In the genomic region with DNA sequence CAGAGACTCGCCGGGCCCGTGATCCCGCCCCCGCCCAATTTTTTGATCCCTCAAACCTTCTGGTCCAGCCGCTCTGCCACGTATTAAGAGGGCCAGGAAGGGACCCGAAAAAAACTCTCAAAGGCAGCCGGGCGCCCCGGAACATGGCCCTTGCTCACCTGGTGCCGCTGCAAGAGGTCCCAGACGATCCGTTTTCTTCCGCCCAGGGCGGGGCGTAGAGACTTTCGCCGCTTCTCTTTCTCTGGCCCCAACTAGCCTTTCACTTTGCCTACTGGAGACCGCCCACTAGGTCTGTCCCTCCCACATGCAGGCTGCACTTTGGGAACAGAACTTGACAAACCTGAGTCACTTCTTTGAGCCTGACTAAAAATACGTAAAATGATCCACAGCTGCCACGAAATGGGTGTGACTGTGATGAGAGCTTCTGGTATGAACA, we compare ENCODE assay signal across 8 mouse cellular contexts. TPM values are rescaled to one million over a fixed set of nuclear protein-coding genes. Genes with fewer than 3 reads are reported as not detected.
DNase-seq lines count a peak whose midpoint lies in the region; ATAC-seq and TF ChIP-seq lines count a peak whose summit lies in the region.

No protein-coding gene starts in this region.

- TF ChIP-seq POLR2A in spleen, adult 2 months (IDR thresholded peaks at IDR 0.05; ENCODE audit: low read depth, low read length): no peak

- WGBS in forebrain, postnatal 0 days: 6% methylated on average over 22 of the region's 22 CpGs
- 3% methylated on average over 22 of the region's 22 CpGs for WGBS in hindbrain, embryonic 12.5 days
- WGBS in limb, embryonic 12.5 days: 3% methylated on average over 22 of the region's 22 CpGs
- WGBS in midbrain, embryonic 12.5 days: 3% methylated on average over 22 of the region's 22 CpGs
- 1% methylated on average over 22 of the region's 22 CpGs for WGBS in spleen, adult 2 months

- peak; percentile 71 for DNase-seq in G1E (ENCODE audit: low spot score)
- DNase-seq in brain, adult 2 months (ENCODE audit: low read depth, low spot score): peak; percentile 84
- DNase-seq in forebrain, postnatal 0 days: no peak
- DNase-seq in spleen, adult 2 months (ENCODE audit: low read depth in 1 of 2, low spot score in 2 of 2): peak; percentile 39 to 78
- DNase-seq in cerebellum, adult 11-12 months: no peak

- H3K4me1 ChIP-seq in G1E (ENCODE audit: insufficient read depth, low read depth, low read length): peaks cover 70% of the 10 kb centered on the region
- H3K4me1 ChIP-seq in forebrain, postnatal 0 days (ENCODE audit: insufficient read depth): peaks cover 8% of the 10 kb centered on the region; the same call in 1 of the 2 replicates
- peaks cover 18% of the 10 kb centered on the region for H3K4me1 ChIP-seq in hindbrain, embryonic 12.5 days
- H3K4me1 ChIP-seq in limb, embryonic 12.5 days (replicated peaks): peaks cover 25% of the 10 kb centered on the region
- H3K4me1 ChIP-seq in midbrain, embryonic 12.5 days: peaks cover 22% of the 10 kb centered on the region
- peaks cover 11% of the 10 kb centered on the region; the same call in 1 of the 2 replicates for H3K4me1 ChIP-seq in spleen, adult 2 months (ENCODE audit: control insufficient read depth, insufficient read depth, insufficient read length)

- no peak for TF ChIP-seq CTCF in G1E (IDR thresholded peaks at IDR 0.05; ENCODE audit: low read depth, low read length)
- no peak for TF ChIP-seq CTCF in forebrain, postnatal 0 days (IDR thresholded peaks at IDR 0.05; ENCODE audit: low read depth)
- no peak for TF ChIP-seq CTCF in spleen, adult 2 months (IDR thresholded peaks at IDR 0.05; ENCODE audit: extremely low read depth, insufficient read depth, insufficient read length, insufficient replicate concordance)

- H3K36me3 ChIP-seq in G1E (replicated peaks): peaks cover 37% of the 10 kb centered on the region
- H3K36me3 ChIP-seq in forebrain, postnatal 0 days (ENCODE audit: insufficient read depth): 0 out of 2 replicates have a peak, but pooled peaks cover 3% of the 10 kb centered on the region
- H3K36me3 ChIP-seq in hindbrain, embryonic 12.5 days: peaks cover 21% of the 10 kb centered on the region
- peaks cover 28% of the 10 kb centered on the region for H3K36me3 ChIP-seq in limb, embryonic 12.5 days
- H3K36me3 ChIP-seq in midbrain, embryonic 12.5 days: peaks cover 11% of the 10 kb centered on the region; the same call in 1 of the 2 replicates
- H3K36me3 ChIP-seq in spleen, adult 2 months (ENCODE audit: control insufficient read depth, insufficient read depth, low read length): peaks cover 15% of the 10 kb centered on the region

- ATAC-seq in G1E (ENCODE audit: extremely low read depth, insufficient number of reproducible peaks, low FRiP score, poor library complexity, severe bottlenecking): peak; percentile 72
- ATAC-seq in forebrain, postnatal 0 days: no peak
- ATAC-seq in hindbrain, embryonic 12.5 days (ENCODE audit: low FRiP score): no peak
- no peak for ATAC-seq in limb, embryonic 12.5 days (ENCODE audit: insufficient number of reproducible peaks, insufficient read depth, low FRiP score, low TSS enrichment, low read depth)
- ATAC-seq in midbrain, embryonic 12.5 days (ENCODE audit: low FRiP score, low read depth): no peak

- peak overlapping the region; percentile 37; the same call in 1 of the 2 replicates for H3K9ac ChIP-seq in forebrain, postnatal 0 days
- H3K9ac ChIP-seq in hindbrain, embryonic 12.5 days: peak overlapping the region; percentile 54
- peak overlapping the region; percentile 70 for H3K9ac ChIP-seq in limb, embryonic 12.5 days (replicated peaks)
- peak overlapping the region; percentile 35 for H3K9ac ChIP-seq in midbrain, embryonic 12.5 days (replicated peaks)

- peak overlapping the region; percentile 72 for H3K4me3 ChIP-seq in G1E (ENCODE audit: low read depth, low read length)
- peak overlapping the region; percentile 31 for H3K4me3 ChIP-seq in forebrain, postnatal 0 days (ENCODE audit: low read depth, low read length)
- peak overlapping the region; percentile 30 for H3K4me3 ChIP-seq in hindbrain, embryonic 12.5 days
- peak overlapping the region; percentile 45 for H3K4me3 ChIP-seq in limb, embryonic 12.5 days (replicated peaks)
- peak overlapping the region; percentile 19 for H3K4me3 ChIP-seq in midbrain, embryonic 12.5 days
- H3K4me3 ChIP-seq in spleen, adult 2 months (ENCODE audit: extremely low read depth, insufficient read depth, insufficient read length): peak overlapping the region; percentile 60

- H3K4me2 ChIP-seq in forebrain, postnatal 0 days (ENCODE audit: low read depth): peak overlapping the region; percentile 57
- peak overlapping the region; percentile 53 for H3K4me2 ChIP-seq in hindbrain, embryonic 12.5 days (replicated peaks)
- peak overlapping the region; percentile 72 for H3K4me2 ChIP-seq in limb, embryonic 12.5 days
- peak overlapping the region; percentile 48 for H3K4me2 ChIP-seq in midbrain, embryonic 12.5 days (replicated peaks)

- peak overlapping the region; percentile 4; the same call in 1 of the 2 replicates for H3K27ac ChIP-seq in forebrain, postnatal 0 days (ENCODE audit: low read depth, low read length)
- no peak overlapping the region; the same call in 1 of the 2 replicates for H3K27ac ChIP-seq in hindbrain, embryonic 12.5 days
- peak overlapping the region; percentile 62 for H3K27ac ChIP-seq in limb, embryonic 12.5 days
- H3K27ac ChIP-seq in midbrain, embryonic 12.5 days (replicated peaks): no peak overlapping the region
- peak overlapping the region; percentile 53 for H3K27ac ChIP-seq in spleen, adult 2 months (ENCODE audit: insufficient read depth, low read length)

- H3K27me3 ChIP-seq in G1E (ENCODE audit: insufficient read depth, low read length): peaks cover 4% of the 10 kb centered on the region; the same call in 1 of the 2 replicates
- no peaks in the 10 kb centered on the region for H3K27me3 ChIP-seq in forebrain, postnatal 0 days (ENCODE audit: insufficient read depth, low read length)
- no peaks in the 10 kb centered on the region for H3K27me3 ChIP-seq in hindbrain, embryonic 12.5 days
- H3K27me3 ChIP-seq in limb, embryonic 12.5 days: no peaks in the 10 kb centered on the region
- H3K27me3 ChIP-seq in midbrain, embryonic 12.5 days: no peaks in the 10 kb centered on the region
- H3K27me3 ChIP-seq in spleen, adult 2 months (ENCODE audit: control insufficient read depth, insufficient read depth, low read length): no peaks in the 10 kb centered on the region

- no peaks in the 10 kb centered on the region for H3K9me3 ChIP-seq in G1E (replicated peaks)
- H3K9me3 ChIP-seq in forebrain, postnatal 0 days (ENCODE audit: low read length): no peaks in the 10 kb centered on the region
- H3K9me3 ChIP-seq in hindbrain, embryonic 12.5 days (replicated peaks): no peaks in the 10 kb centered on the region
- H3K9me3 ChIP-seq in limb, embryonic 12.5 days: no peaks in the 10 kb centered on the region
- no peaks in the 10 kb centered on the region for H3K9me3 ChIP-seq in midbrain, embryonic 12.5 days

RNA-seq across cellular contexts. Expression of a gene that starts 4.1 kb away (rescaled TPM):
- total RNA-seq in G1E (2014; fragmentation: Nextera tagmentation) (14.7 and 16.3 TPM in 2 replicates), G1E (2017) (40.6 and 51.8 TPM in 2 replicates)
- 3.0 and 12.6 TPM in 2 replicates for polyA plus RNA-seq in G1E (2012)
- total RNA-seq in forebrain, postnatal 0 days (2014; rRNA removed): 41.6 and 41.9 TPM in 2 replicates
- 43.1 and 45.4 TPM in 2 replicates for polyA plus RNA-seq in forebrain, postnatal 0 days (2015; fragmentation: Nextera tagmentation; extraction: Ambion mirVana)
- polyA plus RNA-seq in hindbrain, embryonic 12.5 days (2016; fragmentation: Nextera tagmentation; extraction: Ambion mirVana): 61.0 and 61.9 TPM in 2 replicates
- polyA plus RNA-seq in limb, embryonic 12.5 days (2016; fragmentation: Nextera tagmentation; extraction: Ambion mirVana): 88.5 and 91.5 TPM in 2 replicates
- 47.4 and 54.9 TPM in 2 replicates for polyA plus RNA-seq in midbrain, embryonic 12.5 days (2016; fragmentation: Nextera tagmentation; extraction: Ambion mirVana)
- polyA plus RNA-seq in spleen, adult 2 months (2012; rRNA removed): 90.8 and 113 TPM in 2 replicates

RNA-seq across cellular contexts. Expression of a gene that starts 25.3 kb away (rescaled TPM):
- total RNA-seq in G1E (2014; fragmentation: Nextera tagmentation) (30.3 and 32.7 TPM in 2 replicates), G1E (2017) (29.3 and 31.5 TPM in 2 replicates)
- 31.1 and 38.9 TPM in 2 replicates for polyA plus RNA-seq in G1E (2012)
- 103 and 149 TPM in 2 replicates for total RNA-seq in forebrain, postnatal 0 days (2014; rRNA removed)
- 198 and 199 TPM in 2 replicates for polyA plus RNA-seq in forebrain, postnatal 0 days (2015; fragmentation: Nextera tagmentation; extraction: Ambion mirVana)
- 95.1 and 103 TPM in 2 replicates for polyA plus RNA-seq in hindbrain, embryonic 12.5 days (2016; fragmentation: Nextera tagmentation; extraction: Ambion mirVana)
- polyA plus RNA-seq in limb, embryonic 12.5 days (2016; fragmentation: Nextera tagmentation; extraction: Ambion mirVana): 95.3 and 98.1 TPM in 2 replicates
- polyA plus RNA-seq in midbrain, embryonic 12.5 days (2016; fragmentation: Nextera tagmentation; extraction: Ambion mirVana): 93.4 and 96.4 TPM in 2 replicates
- polyA plus RNA-seq in spleen, adult 2 months (2012; rRNA removed): 29.0 and 33.2 TPM in 2 replicates

RNA-seq across cellular contexts. Expression of a gene that starts 25.4 kb away (rescaled TPM):
- 2.3 and 2.8 TPM in 2 replicates for total RNA-seq in G1E (2014; fragmentation: Nextera tagmentation)
- 1.3 and 2.7 TPM in 2 replicates for total RNA-seq in G1E (2017)
- polyA plus RNA-seq in G1E (2012): 3.3 and 4.0 TPM in 2 replicates
- total RNA-seq in forebrain, postnatal 0 days (2014; rRNA removed): 11.1 and 11.7 TPM in 2 replicates
- polyA plus RNA-seq in forebrain, postnatal 0 days (2015; fragmentation: Nextera tagmentation; extraction: Ambion mirVana): 10.2 and 10.7 TPM in 2 replicates
- polyA plus RNA-seq in hindbrain, embryonic 12.5 days (2016; fragmentation: Nextera tagmentation; extraction: Ambion mirVana): 10.8 and 12.2 TPM in 2 replicates
- polyA plus RNA-seq in limb, embryonic 12.5 days (2016; fragmentation: Nextera tagmentation; extraction: Ambion mirVana): 17.0 and 19.0 TPM in 2 replicates
- 13.1 and 14.4 TPM in 2 replicates for polyA plus RNA-seq in midbrain, embryonic 12.5 days (2016; fragmentation: Nextera tagmentation; extraction: Ambion mirVana)
- 5.2 and 5.5 TPM in 2 replicates for polyA plus RNA-seq in spleen, adult 2 months (2012; rRNA removed)

RNA-seq across cellular contexts. Expression of a gene that starts 45.3 kb away (rescaled TPM):
- total RNA-seq in G1E (2014; fragmentation: Nextera tagmentation): 1.6 and 2.2 TPM in 2 replicates
- total RNA-seq in G1E (2017): 0.52 and 0.93 TPM in 2 replicates
- polyA plus RNA-seq in G1E (2012): 0.42 and 0.49 TPM in 2 replicates
- 0.62 TPM in 1 of 2 replicates, not detected in the other for total RNA-seq in forebrain, postnatal 0 days (2014; rRNA removed)
- polyA plus RNA-seq in forebrain, postnatal 0 days (2015; fragmentation: Nextera tagmentation; extraction: Ambion mirVana): 0.15 and 0.33 TPM in 2 replicates
- 3.3 and 3.9 TPM in 2 replicates for polyA plus RNA-seq in hindbrain, embryonic 12.5 days (2016; fragmentation: Nextera tagmentation; extraction: Ambion mirVana)
- 4.2 and 5.2 TPM in 2 replicates for polyA plus RNA-seq in limb, embryonic 12.5 days (2016; fragmentation: Nextera tagmentation; extraction: Ambion mirVana)
- polyA plus RNA-seq in midbrain, embryonic 12.5 days (2016; fragmentation: Nextera tagmentation; extraction: Ambion mirVana): 3.7 and 3.8 TPM in 2 replicates
- polyA plus RNA-seq in spleen, adult 2 months (2012; rRNA removed): 6.8 and 7.4 TPM in 2 replicates

RNA-seq across cellular contexts. Expression of a gene that starts 46.4 kb away (rescaled TPM):
- total RNA-seq in G1E (2014; fragmentation: Nextera tagmentation) (10.2 and 43.3 TPM in 2 replicates), G1E (2017) (3.9 and 4.5 TPM in 2 replicates)
- 29.4 and 45.3 TPM in 2 replicates for polyA plus RNA-seq in G1E (2012)
- 24.5 and 24.9 TPM in 2 replicates for total RNA-seq in forebrain, postnatal 0 days (2014; rRNA removed)
- polyA plus RNA-seq in forebrain, postnatal 0 days (2015; fragmentation: Nextera tagmentation; extraction: Ambion mirVana): 70.5 and 78.3 TPM in 2 replicates
- 76.0 and 76.5 TPM in 2 replicates for polyA plus RNA-seq in hindbrain, embryonic 12.5 days (2016; fragmentation: Nextera tagmentation; extraction: Ambion mirVana)
- 76.0 and 76.7 TPM in 2 replicates for polyA plus RNA-seq in limb, embryonic 12.5 days (2016; fragmentation: Nextera tagmentation; extraction: Ambion mirVana)
- 67.5 and 76.6 TPM in 2 replicates for polyA plus RNA-seq in midbrain, embryonic 12.5 days (2016; fragmentation: Nextera tagmentation; extraction: Ambion mirVana)
- polyA plus RNA-seq in spleen, adult 2 months (2012; rRNA removed): 26.8 and 27.0 TPM in 2 replicates

Comparison
In these comparisons a context has a peak if more than half of its experiments do, and no peak if none do; other contexts are left out.
1. DNase-seq: peak in G1E (single experiment), brain, adult 2 months (single experiment) and spleen, adult 2 months (2 of 2); none in forebrain, postnatal 0 days (single experiment) and cerebellum, adult 11-12 months (single experiment).
2. H3K4me3 ChIP-seq: peak in every context shown above with its lines; median percentile 72 in G1E; 60 in spleen, adult 2 months; 45 in limb, embryonic 12.5 days; 31 in forebrain, postnatal 0 days; 30 in hindbrain, embryonic 12.5 days; 19 in midbrain, embryonic 12.5 days.
3. H3K27ac ChIP-seq: peak in forebrain, postnatal 0 days (single experiment), limb, embryonic 12.5 days (single experiment) and spleen, adult 2 months (single experiment); none in hindbrain, embryonic 12.5 days (single experiment) and midbrain, embryonic 12.5 days (single experiment).
4. Peak in every context shown above with its lines, with median percentiles within 50 percentile points of each other: H3K4me2 ChIP-seq and H3K9ac ChIP-seq.